18 mouse cellular contexts compared by ENCODE assay signal in genomic region chr2:38126383-38126732, GRCm38 (mm10).
DNase-seq lines count a peak whose midpoint lies in the region; ATAC-seq and TF ChIP-seq lines count a peak whose summit lies in the region.
"Had no signal": no experiment of that assay in that cellular context is flagged by ENCODE, and none has a peak within 500 bp of the region (broad histone marks: within the 10 kb centered on the region; RNA-seq: fewer than 3 reads in every experiment).

No protein-coding gene starts in this region.

- intact Hi-C loops in left cerebral cortex, adult 2 months (cut with DNase I) = no loop called here

- WGBS in liver, embryonic 12.5 days (ENCODE audit: insufficient replicate concordance) = 12% methylated on average over 3 of the region's 3 CpGs

- H3K9me3 ChIP-seq in liver, embryonic 12.5 days (replicated peaks) = no peaks in the 10 kb centered on the region
- H3K9me3 ChIP-seq: forebrain, embryonic 15.5 days; limb, embryonic 12.5 days had no signal

- peak overlapping the region; percentile 18 for H3K4me3 ChIP-seq in liver, embryonic 12.5 days
- no peak overlapping the region for H3K4me3 ChIP-seq in left cerebral cortex, adult 2 months
- H3K4me3 ChIP-seq: forebrain, embryonic 15.5 days; limb, embryonic 12.5 days had no signal

- peak overlapping the region; percentile 56 for H3K4me2 ChIP-seq in liver, embryonic 12.5 days
- H3K4me2 ChIP-seq: forebrain, embryonic 15.5 days; hindbrain, embryonic 14.5 days; limb, embryonic 12.5 days had no signal

- peak; percentile 8 for DNase-seq in spleen, adult 12 weeks (ENCODE audit: low spot score)
- DNase-seq in spleen, adult 18-20 months = no peak
- DNase-seq in c-Kit-positive CD71-positive TER-119-positive erythroid progenitor cells, embryonic 14.5 days (ENCODE audit: low spot score) = peak; percentile 69
- DNase-seq in gastrocnemius, postnatal 25 days = no peak
- DNase-seq in urinary bladder, postnatal 25 days (ENCODE audit: low spot score) = no peak
- no peak for DNase-seq in left cerebral cortex, adult 2 months (ENCODE audit: extremely low spot score in 1 of 2, low spot score in 2 of 2)
- DNase-seq: B cell, adult 2 months; cerebellum, postnatal 14 days; heart, postnatal 14 days; right cerebral cortex, postnatal 14 days; thymus, adult 2 months had no signal

- H3K36me3 ChIP-seq in liver, embryonic 12.5 days = peaks cover 12% of the 10 kb centered on the region
- H3K36me3 ChIP-seq: forebrain, embryonic 15.5 days had no signal

- H3K27ac ChIP-seq in liver, embryonic 12.5 days = peak overlapping the region; percentile 82
- H3K27ac ChIP-seq in left cerebral cortex, adult 2 months = no peak overlapping the region
- H3K27ac ChIP-seq: forebrain, embryonic 15.5 days; hindbrain, embryonic 14.5 days; kidney, postnatal 0 days; limb, embryonic 12.5 days had no signal

- H3K4me1 ChIP-seq in liver, embryonic 12.5 days = peaks cover 68% of the 10 kb centered on the region
- H3K4me1 ChIP-seq: forebrain, embryonic 15.5 days had no signal

- peak overlapping the region; percentile 49 for H3K9ac ChIP-seq in liver, embryonic 12.5 days
- H3K9ac ChIP-seq: forebrain, embryonic 15.5 days; hindbrain, embryonic 14.5 days; limb, embryonic 12.5 days had no signal

- peak; percentile 88 for ATAC-seq in liver, embryonic 12.5 days
- peak; percentile 93 for ATAC-seq in megakaryocyte-erythroid progenitor cell, adult 5-6 weeks (replicated peaks; ENCODE audit: low FRiP score, low TSS enrichment, poor library complexity, severe bottlenecking)
- ATAC-seq: forebrain, embryonic 15.5 days; intestine, embryonic 16.5 days had no signal

- TF ChIP-seq CTCF in left cerebral cortex, adult 2 months (IDR thresholded peaks at IDR 0.05) = no peak

- no peaks in the 10 kb centered on the region for H3K27me3 ChIP-seq in liver, embryonic 12.5 days (replicated peaks)
- H3K27me3 ChIP-seq: forebrain, embryonic 15.5 days; limb, embryonic 12.5 days had no signal

Comparison
In these comparisons a context has a peak if more than half of its experiments do, and no peak if none do; other contexts are left out.
1. DNase-seq: peak in spleen, adult 12 weeks (single experiment) and c-Kit-positive CD71-positive TER-119-positive erythroid progenitor cells, embryonic 14.5 days (single experiment); none in spleen, adult 18-20 months (0 of 2), gastrocnemius, postnatal 25 days (single experiment), urinary bladder, postnatal 25 days (single experiment) and left cerebral cortex, adult 2 months (0 of 2).